ENCODE assay signal across 7 mouse cellular contexts in the genomic region with DNA sequence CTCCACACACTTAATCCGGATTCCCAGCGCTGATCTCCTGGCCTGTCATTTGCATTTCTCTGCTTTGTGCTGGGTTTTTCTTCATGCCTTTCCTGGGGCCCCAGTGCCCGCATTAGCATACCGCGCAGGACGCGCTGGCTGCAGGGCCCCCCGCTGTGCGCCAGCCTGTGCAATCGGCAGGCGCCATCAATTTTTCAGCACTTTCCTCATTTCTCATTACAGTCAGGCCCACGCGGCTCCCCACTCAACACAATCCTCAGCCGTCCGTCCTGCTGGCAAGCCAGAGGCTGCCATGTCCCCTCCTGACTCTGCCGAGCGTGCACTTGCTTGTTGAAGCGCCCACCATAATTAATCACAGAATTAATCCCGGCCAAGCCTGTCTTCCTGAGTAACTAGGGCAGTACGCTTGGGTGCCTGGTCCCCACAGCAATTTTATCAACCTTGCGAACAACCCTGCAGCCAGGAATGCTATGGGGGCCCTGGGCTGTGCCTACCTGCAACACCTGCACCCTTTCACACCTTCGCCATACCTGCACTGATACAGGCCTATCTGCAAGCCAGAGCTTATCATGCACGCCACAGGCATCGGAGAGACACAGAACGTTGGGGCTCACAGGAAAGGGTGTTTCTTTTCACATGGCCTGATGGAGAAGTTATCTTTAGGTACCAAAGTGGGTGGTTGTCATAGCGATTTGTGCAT. TPM values are rescaled to one million over a fixed set of nuclear protein-coding genes. Genes with fewer than 3 reads are reported as not detected.
DNase-seq lines count a peak whose midpoint lies in the region; ATAC-seq and TF ChIP-seq lines count a peak whose summit lies in the region.

No protein-coding gene starts in this region.

- H3K9me3 ChIP-seq in ES-Bruce4 (replicated peaks; ENCODE audit: control insufficient read depth, insufficient read depth, low read length, poor library complexity, severe bottlenecking) = peaks cover 9% of the 10 kb centered on the region
- peaks cover 15% of the 10 kb centered on the region for H3K9me3 ChIP-seq in embryonic facial prominence, embryonic 14.5 days (ENCODE audit: control insufficient read depth, low read length)
- H3K9me3 ChIP-seq in neural tube, embryonic 12.5 days = peaks cover 14% of the 10 kb centered on the region

- no peak overlapping the region for H3K9ac ChIP-seq in ES-Bruce4 (ENCODE audit: low read depth, poor library complexity, severe bottlenecking)
- peak overlapping the region; percentile 56; the same call in 1 of the 2 replicates for H3K9ac ChIP-seq in embryonic facial prominence, embryonic 14.5 days (ENCODE audit: low read depth, low read length)
- H3K9ac ChIP-seq in neural tube, embryonic 12.5 days = peak overlapping the region; percentile 47

- TF ChIP-seq EP300 in ES-Bruce4 (IDR thresholded peaks at IDR 0.05; ENCODE audit: insufficient read depth, low read depth, low read length) = peak; percentile 39; the same call in 1 of the 2 replicates

- TF ChIP-seq POLR2A in ES-Bruce4 (IDR thresholded peaks at IDR 0.05; ENCODE audit: insufficient read depth, low read length) = no peak

- no peak for TF ChIP-seq CTCF in ES-Bruce4 (IDR thresholded peaks at IDR 0.05; ENCODE audit: low read depth, low read length)

- H3K4me3 ChIP-seq in ES-Bruce4 (ENCODE audit: low read depth, low read length) = no peak overlapping the region
- peak overlapping the region; percentile 31 for H3K4me3 ChIP-seq in embryonic facial prominence, embryonic 14.5 days (ENCODE audit: low read depth, low read length)
- peak overlapping the region; percentile 15; the same call in 1 of the 2 replicates for H3K4me3 ChIP-seq in neural tube, embryonic 12.5 days

- H3K4me1 ChIP-seq in ES-Bruce4 (ENCODE audit: control insufficient read depth, insufficient read depth, low read length) = no peaks in the 10 kb centered on the region
- peaks cover 12% of the 10 kb centered on the region for H3K4me1 ChIP-seq in embryonic facial prominence, embryonic 14.5 days (ENCODE audit: control insufficient read depth, insufficient read depth, low read length)
- H3K4me1 ChIP-seq in neural tube, embryonic 12.5 days = peaks cover 20% of the 10 kb centered on the region

- ATAC-seq in embryonic facial prominence, embryonic 14.5 days (ENCODE audit: low read depth) = peak; percentile 93
- ATAC-seq in neural tube, embryonic 12.5 days (ENCODE audit: low FRiP score, low read depth) = peak; percentile 94
- no peak for ATAC-seq in activated CD4-positive, CD25-positive, alpha-beta regulatory T cell, adult 4 months

- no peaks in the 10 kb centered on the region for H3K36me3 ChIP-seq in ES-Bruce4 (ENCODE audit: control insufficient read depth, insufficient read depth, low read length, poor library complexity, severe bottlenecking)
- H3K36me3 ChIP-seq in embryonic facial prominence, embryonic 14.5 days (ENCODE audit: control insufficient read depth, insufficient read depth, low read length) = no peaks in the 10 kb centered on the region
- H3K36me3 ChIP-seq in neural tube, embryonic 12.5 days = no peaks in the 10 kb centered on the region

- no peak overlapping the region for H3K27ac ChIP-seq in ES-Bruce4 (ENCODE audit: insufficient read depth, low read length)
- H3K27ac ChIP-seq in embryonic facial prominence, embryonic 14.5 days (replicated peaks; ENCODE audit: low read depth, low read length) = peak overlapping the region; percentile 50
- H3K27ac ChIP-seq in neural tube, embryonic 12.5 days = peak overlapping the region; percentile 60

- WGBS in embryonic facial prominence, embryonic 14.5 days = 12% methylated on average over 26 of the region's 26 CpGs
- WGBS in neural tube, embryonic 12.5 days = 9% methylated on average over 26 of the region's 26 CpGs

- DNase-seq in Muller cell, postnatal 12 days (ENCODE audit: inconsistent ontology term) = peak; percentile 63
- peak; percentile 81 for DNase-seq in embryonic facial prominence, embryonic 14.5 days (ENCODE audit: low spot score)
- DNase-seq in layer of hippocampus, postnatal 14 days (ENCODE audit: low spot score in 2 of 2) = peak; percentile 62 to 67
- no peak for DNase-seq in gastrocnemius, postnatal 10 days

- H3K4me2 ChIP-seq in embryonic facial prominence, embryonic 14.5 days (ENCODE audit: low read depth, low read length) = peak overlapping the region; percentile 56
- peak overlapping the region; percentile 57 for H3K4me2 ChIP-seq in neural tube, embryonic 12.5 days (replicated peaks)

- H3K27me3 ChIP-seq in ES-Bruce4 (ENCODE audit: control insufficient read depth, insufficient read depth, low read length, poor library complexity, severe bottlenecking) = no peaks in the 10 kb centered on the region
- H3K27me3 ChIP-seq in embryonic facial prominence, embryonic 14.5 days (replicated peaks; ENCODE audit: control insufficient read depth, insufficient read depth, low read length) = no peaks in the 10 kb centered on the region
- H3K27me3 ChIP-seq in neural tube, embryonic 12.5 days (replicated peaks) = no peaks in the 10 kb centered on the region; the same call in 1 of the 2 replicates

RNA-seq across cellular contexts. Expression of gene Rpl14, which starts 48.6 kb away (rescaled TPM):
- 1,004 and 1,061 TPM in 2 replicates for polyA plus RNA-seq in ES-Bruce4 (2011; ENCODE audit: insufficient read depth, insufficient read length, low read depth, missing spikeins)
- 992 and 1,026 TPM in 2 replicates for polyA plus RNA-seq in embryonic facial prominence, embryonic 14.5 days (2014; fragmentation: Nextera tagmentation; extraction: Ambion mirVana)
- total RNA-seq in layer of hippocampus, postnatal 14 days (2021) = 100 to 1,000 TPM; 266 to 268 TPM
- 538 and 558 TPM in 2 replicates for polyA plus RNA-seq in neural tube, embryonic 12.5 days (2016; fragmentation: Nextera tagmentation; extraction: Ambion mirVana)
- total RNA-seq in gastrocnemius, postnatal 10 days (2021) = 100 to 1,000 TPM; 538 to 546 TPM
- 1,000 to 10,000 TPM; 2,156 to 2,621 TPM for polyA plus RNA-seq in activated CD4-positive, CD25-positive, alpha-beta regulatory T cell, adult 4 months (2017; shearing (Covaris generic))
